Comparison of ENCODE assay signal across 23 mouse cellular contexts in the genomic region with DNA sequence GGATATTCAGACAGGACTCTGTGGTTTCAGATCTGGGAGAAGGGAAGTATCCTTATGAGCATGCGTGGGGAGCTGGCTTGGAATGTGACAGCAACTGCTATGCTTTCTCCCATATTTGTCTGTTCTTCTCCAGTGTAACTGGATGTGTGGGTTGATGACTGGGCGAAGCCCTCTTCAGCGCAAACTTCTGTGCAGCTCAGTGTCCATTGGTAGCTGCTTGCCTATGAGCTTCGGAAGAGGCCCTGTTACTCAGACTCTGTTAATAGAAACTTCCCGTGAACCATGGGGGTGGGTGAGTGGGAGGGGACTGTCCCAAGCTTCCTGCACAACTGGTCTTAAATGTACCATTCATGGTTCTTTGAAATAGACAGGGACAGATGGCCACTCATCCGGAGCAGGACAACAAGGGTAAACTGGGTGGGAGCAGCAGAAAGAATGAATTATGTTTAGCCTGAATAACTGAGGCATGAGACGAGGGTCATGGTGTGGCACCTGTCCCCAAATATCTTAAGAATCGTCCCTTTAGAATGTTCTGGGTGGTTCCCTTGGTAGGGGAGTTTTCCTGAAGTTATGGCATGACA.
DNase-seq lines count a peak whose midpoint lies in the region; ATAC-seq and TF ChIP-seq lines count a peak whose summit lies in the region.
"Had no signal": no experiment of that assay in that cellular context is flagged by ENCODE, and none has a peak within 500 bp of the region (broad histone marks: within the 10 kb centered on the region; RNA-seq: fewer than 3 reads in every experiment).

No protein-coding gene starts in this region.

- H3K4me3 ChIP-seq in limb, embryonic 14.5 days (replicated peaks; ENCODE audit: low read length) = no peak overlapping the region
- H3K4me3 ChIP-seq in limb, embryonic 10.5 days = no peak overlapping the region
- H3K4me3 ChIP-seq in CH12.LX (replicated peaks in 1 of 3; ENCODE audit: low read depth in 2 of 3, low read length in 2 of 3, poor library complexity in 1 of 3) = no peak overlapping the region
- H3K4me3 ChIP-seq in thymus, adult 2 months (ENCODE audit: control insufficient read depth, insufficient read depth, low read length) = no peak overlapping the region
- H3K4me3 ChIP-seq: embryonic facial prominence, embryonic 12.5 days; forebrain, embryonic 12.5 days; gastrocnemius, adult 2 months; heart, embryonic 10.5 days; hindbrain, embryonic 13.5 days had no signal

- no peak overlapping the region for H3K27ac ChIP-seq in limb, embryonic 14.5 days (replicated peaks; ENCODE audit: low read depth, low read length)
- no peak overlapping the region for H3K27ac ChIP-seq in limb, embryonic 10.5 days
- no peak overlapping the region for H3K27ac ChIP-seq in CH12.LX (ENCODE audit: insufficient read depth, low read depth)
- no peak overlapping the region for H3K27ac ChIP-seq in thymus, adult 2 months (ENCODE audit: control insufficient read depth, insufficient read depth, low read length)
- H3K27ac ChIP-seq: embryonic facial prominence, embryonic 12.5 days; forebrain, embryonic 12.5 days; gastrocnemius, adult 2 months; heart, embryonic 10.5 days; hindbrain, embryonic 13.5 days; hindbrain, postnatal 0 days had no signal

- TF ChIP-seq EP300 in CH12.LX (IDR thresholded peaks at IDR 0.05; ENCODE audit: low read length) = peak; percentile 70

- peaks cover 14% of the 10 kb centered on the region; the same call in 1 of the 2 replicates for H3K27me3 ChIP-seq in limb, embryonic 14.5 days (ENCODE audit: control insufficient read depth, insufficient read depth, low read length)
- H3K27me3 ChIP-seq in limb, embryonic 10.5 days (ENCODE audit: low read depth, poor library complexity, severe bottlenecking) = peaks cover 40% of the 10 kb centered on the region
- H3K27me3 ChIP-seq in CH12.LX (replicated peaks) = no peaks in the 10 kb centered on the region
- no peaks in the 10 kb centered on the region for H3K27me3 ChIP-seq in thymus, adult 2 months (ENCODE audit: control insufficient read depth, insufficient read depth, low read length)
- H3K27me3 ChIP-seq: embryonic facial prominence, embryonic 12.5 days; hindbrain, embryonic 13.5 days had no signal

- H3K4me1 ChIP-seq in limb, embryonic 14.5 days (ENCODE audit: control insufficient read depth, insufficient read depth, low read length) = peaks cover 16% of the 10 kb centered on the region
- peaks cover 24% of the 10 kb centered on the region for H3K4me1 ChIP-seq in limb, embryonic 10.5 days
- peaks cover 9 to 32% of the 10 kb centered on the region in 2 experiments for H3K4me1 ChIP-seq in CH12.LX (ENCODE audit: control insufficient read depth in 1 of 2, insufficient read depth in 2 of 2)
- H3K4me1 ChIP-seq in thymus, adult 2 months (replicated peaks; ENCODE audit: control insufficient read depth, insufficient read depth, low read length) = peaks cover 11% of the 10 kb centered on the region
- H3K4me1 ChIP-seq: forebrain, embryonic 12.5 days had no signal

- dilution Hi-C loops in CH12.LX (cut with MboI; ENCODE audit: extremely low pct_ligation_motif_present, extremely low pct_unique_long_range_greater_than_20kb, low sequenced_read_pairs) = no loop called here

- no peak overlapping the region for H3K9ac ChIP-seq in limb, embryonic 14.5 days (ENCODE audit: low read depth, low read length, severe bottlenecking)
- no peak overlapping the region for H3K9ac ChIP-seq in CH12.LX (ENCODE audit: insufficient read depth, low read depth)
- H3K9ac ChIP-seq: embryonic facial prominence, embryonic 12.5 days; forebrain, embryonic 12.5 days; hindbrain, embryonic 13.5 days had no signal

- H3K9me3 ChIP-seq in limb, embryonic 14.5 days (ENCODE audit: control insufficient read depth, low read length) = no peaks in the 10 kb centered on the region
- no peaks in the 10 kb centered on the region for H3K9me3 ChIP-seq in limb, embryonic 10.5 days (replicated peaks)
- H3K9me3 ChIP-seq in CH12.LX (replicated peaks; ENCODE audit: low read length) = no peaks in the 10 kb centered on the region
- H3K9me3 ChIP-seq: embryonic facial prominence, embryonic 12.5 days; forebrain, embryonic 12.5 days; heart, embryonic 10.5 days; hindbrain, embryonic 13.5 days had no signal

- TF ChIP-seq CTCF in CH12.LX (conservative IDR thresholded peaks at IDR 0.05 in 1 of 2, IDR thresholded peaks at IDR 0.05 in 1 of 2; ENCODE audit: low read depth in 2 of 2, low read length in 2 of 2) = no peak
- TF ChIP-seq CTCF in thymus, adult 2 months (IDR thresholded peaks at IDR 0.05; ENCODE audit: borderline replicate concordance, control insufficient read depth, extremely low read depth, insufficient read depth, low read length, poor library complexity) = no peak

- WGBS in limb, embryonic 14.5 days = 77% methylated on average over 8 of the region's 8 CpGs
- 89% methylated on average over 8 of the region's 8 CpGs for WGBS in limb, embryonic 10.5 days
- WGBS in thymus, adult 2 months = 93% methylated on average over 8 of the region's 8 CpGs

- H3K36me3 ChIP-seq in limb, embryonic 14.5 days (ENCODE audit: control insufficient read depth, insufficient read depth, low read length) = no peaks in the 10 kb centered on the region
- H3K36me3 ChIP-seq in limb, embryonic 10.5 days = no peaks in the 10 kb centered on the region
- no peaks in the 10 kb centered on the region for H3K36me3 ChIP-seq in CH12.LX (replicated peaks in 1 of 2; ENCODE audit: control insufficient read depth in 1 of 2, insufficient read depth in 1 of 2, low read length in 1 of 2)
- no peaks in the 10 kb centered on the region for H3K36me3 ChIP-seq in thymus, adult 2 months (ENCODE audit: control insufficient read depth, insufficient read depth, low read length)
- H3K36me3 ChIP-seq: embryonic facial prominence, embryonic 12.5 days; forebrain, embryonic 12.5 days; heart, embryonic 10.5 days; hindbrain, embryonic 13.5 days had no signal

- no peak for TF ChIP-seq POLR2A in limb, embryonic 14.5 days (IDR thresholded peaks at IDR 0.05; ENCODE audit: borderline replicate concordance, extremely low read depth, insufficient read depth, insufficient read length)
- no peak for TF ChIP-seq POLR2A in CH12.LX (IDR thresholded peaks at IDR 0.05; ENCODE audit: low read depth, low read length)
- no peak for TF ChIP-seq POLR2A in thymus, adult 2 months (IDR thresholded peaks at IDR 0.05; ENCODE audit: control insufficient read depth, extremely low read depth, insufficient read depth, low read length, poor library complexity)

- no peak overlapping the region for H3K4me2 ChIP-seq in limb, embryonic 14.5 days (replicated peaks; ENCODE audit: low read depth, low read length, severe bottlenecking)
- peak overlapping the region; percentile 42 for H3K4me2 ChIP-seq in CH12.LX (ENCODE audit: insufficient read depth, low read depth, poor library complexity, severe bottlenecking)
- H3K4me2 ChIP-seq: embryonic facial prominence, embryonic 12.5 days; forebrain, embryonic 12.5 days; hindbrain, embryonic 13.5 days had no signal

- no peaks in the 10 kb centered on the region for H3K79me2 ChIP-seq in CH12.LX (replicated peaks; ENCODE audit: control insufficient read depth, extremely low read depth, insufficient read depth, poor library complexity, severe bottlenecking)

- 0 out of 2 replicates have a peak, but pooled peaks have one; percentile 30 for ATAC-seq in limb, embryonic 14.5 days (ENCODE audit: low FRiP score, low read depth)
- peak; percentile 44 for ATAC-seq in inflammation-experienced regulatory T-cells, adult 6 months
- ATAC-seq: forebrain, embryonic 16.5 days; hindbrain, postnatal 0 days; intestine, embryonic 16.5 days had no signal

- no peak for TF ChIP-seq RAD21 in CH12.LX (IDR thresholded peaks at IDR 0.05; ENCODE audit: low read depth, low read length)

- in situ Hi-C loops in CH12.LX (cut with MboI; ENCODE audit: low pct_ligation_motif_present, low pct_unique_long_range_greater_than_20kb, low sequenced_read_pairs) = loop anchor here (25.0 kb wide), 1 partner anchor 802 kb away; no protein-coding TSS in a partner anchor

- DNase-seq in limb, embryonic 14.5 days (ENCODE audit: low spot score) = no peak
- no peak for DNase-seq in limb, embryonic 10.5 days (ENCODE audit: low spot score)
- peak; percentile 42 for DNase-seq in CD4-positive helper T cell, adult 2 months (ENCODE audit: low read depth, low spot score)
- DNase-seq in CH12.LX (ENCODE audit: extremely low read depth) = peak; percentile 56
- no peak for DNase-seq in kidney, adult 9 months
- no peak for DNase-seq in spleen, postnatal 36 days (ENCODE audit: low spot score in 2 of 2)
- DNase-seq in thymus, adult 2 months = no peak
- DNase-seq: adrenal gland, adult 8-10 months; cerebellum, adult 11-12 months; cerebellum, adult 9-10 months; cerebellum, postnatal 25 days; gastrocnemius, adult 2 months; gastrocnemius, postnatal 36 days; heart, adult 18-20 months; heart, postnatal 14 days had no signal

TF ChIP-seq in CH12.LX, 34 proteins besides CTCF, POLR2A, EP300 and RAD21:
- TF ChIP-seq ZNF384 (IDR thresholded peaks at IDR 0.05; ENCODE audit: low read depth, low read length) (no peak), BHLHE40 (IDR thresholded peaks at IDR 0.05; ENCODE audit: low read depth, low read length) (peak; percentile 53; the same call in 1 of the 2 replicates), CHD2 (IDR thresholded peaks at IDR 0.05; ENCODE audit: low read length) (peak; percentile 15; the same call in 1 of the 2 replicates), ZMIZ1 (IDR thresholded peaks at IDR 0.05; ENCODE audit: low read depth, low read length) (no peak), MEF2A (IDR thresholded peaks at IDR 0.05; ENCODE audit: borderline replicate concordance, low read depth, low read length) (peak; percentile 93), NRF1 (IDR thresholded peaks at IDR 0.05; ENCODE audit: low read depth, low read length) (peak; percentile 20; the same call in 1 of the 2 replicates), IRF4 (IDR thresholded peaks at IDR 0.05; ENCODE audit: low read depth, low read length) (peak; percentile 32; the same call in 1 of the 2 replicates), ETS1 (conservative IDR thresholded peaks at IDR 0.05; ENCODE audit: low read depth, low read length) (peak; percentile 38; the same call in 1 of the 2 replicates)

Comparison
In these comparisons a context has a peak if more than half of its experiments do, and no peak if none do; other contexts are left out.
1. DNase-seq: peak in CD4-positive helper T cell, adult 2 months (single experiment) and CH12.LX (single experiment); none in limb, embryonic 14.5 days (single experiment), limb, embryonic 10.5 days (single experiment), kidney, adult 9 months (single experiment), spleen, postnatal 36 days (0 of 2) and thymus, adult 2 months (single experiment).